Mouse (Mus musculus) frontal cortex, adult (tissue): Measurements from ENCODE around the gene Kif28.
"Not testable (repeated sequence)": the region's sequence is repeated elsewhere in the genome, so short reads cannot be mapped to it uniquely, and the experiment has no call there.

Experiments used
- ATAC-seq: cut with Nextera tagmentation; 2 replicates; pipeline ENCODE4 v1.9.2; 2017; ENCODE audit warnings: mild to moderate bottlenecking, moderate library complexity, mixed read lengths; ENCODE audit not compliant: low TSS enrichment

The Kif28 gene

DNA sequence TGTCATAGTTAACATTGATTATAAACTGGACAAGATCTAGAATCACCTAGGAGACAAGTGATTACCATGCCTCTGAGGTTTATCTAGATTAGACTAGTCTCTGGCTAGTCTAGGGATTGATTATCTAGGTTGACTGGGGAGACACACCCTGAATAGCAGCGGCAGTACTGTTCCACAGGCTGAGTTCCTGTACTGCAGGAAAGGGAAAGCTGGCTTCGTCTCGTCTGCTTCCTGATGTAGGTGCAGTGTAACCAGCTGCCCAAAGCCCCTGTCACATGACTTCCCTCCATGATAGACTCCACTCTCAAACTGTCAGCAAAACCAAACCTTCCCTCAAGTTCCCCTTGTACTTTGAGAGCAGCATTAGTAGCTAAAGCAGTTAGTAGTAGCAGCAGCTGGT, 40.9 kb downstream of the Kif28 start:
- ATAC-seq = no peak

DNA sequence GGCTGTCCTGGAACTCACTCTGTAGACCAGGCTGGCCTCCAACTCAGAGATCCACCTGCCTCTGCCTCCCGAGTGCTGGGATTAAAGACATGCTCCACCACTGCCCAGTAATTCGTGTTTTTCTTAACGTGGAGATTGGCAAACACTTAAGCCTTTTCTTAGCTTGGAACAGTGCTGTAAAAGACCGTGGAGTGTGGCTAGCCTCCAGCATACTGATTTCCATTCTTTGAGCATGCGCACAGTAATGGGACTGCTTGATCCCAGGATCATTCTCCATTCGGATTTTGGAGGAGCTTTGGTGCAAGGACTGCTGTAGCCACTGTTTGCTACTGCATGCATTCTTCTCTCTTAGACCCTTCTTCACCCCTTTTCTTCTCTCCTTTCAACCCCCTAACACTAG, 55.6 kb downstream of the Kif28 start:
- no peak for ATAC-seq

DNA sequence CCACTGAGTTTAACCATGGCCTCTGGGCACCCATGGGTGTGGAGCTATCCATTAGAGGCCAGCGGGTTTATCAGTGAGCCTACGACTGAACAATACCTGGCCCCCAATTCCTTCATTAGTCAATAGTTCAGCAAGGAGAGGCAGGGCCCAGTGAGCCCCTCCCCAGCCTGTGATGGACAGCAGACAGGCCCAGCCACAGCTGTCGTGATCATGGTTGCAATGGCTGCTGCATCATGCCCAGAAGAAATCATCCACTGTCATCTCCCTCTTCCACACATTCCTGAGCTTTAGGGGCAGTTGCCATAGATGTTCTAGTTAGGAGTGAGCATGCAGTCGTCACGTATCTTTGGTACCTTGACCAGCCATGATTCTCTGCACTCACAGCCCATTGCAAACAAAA, 56.2 kb downstream of the Kif28 start:
- no peak for ATAC-seq

DNA sequence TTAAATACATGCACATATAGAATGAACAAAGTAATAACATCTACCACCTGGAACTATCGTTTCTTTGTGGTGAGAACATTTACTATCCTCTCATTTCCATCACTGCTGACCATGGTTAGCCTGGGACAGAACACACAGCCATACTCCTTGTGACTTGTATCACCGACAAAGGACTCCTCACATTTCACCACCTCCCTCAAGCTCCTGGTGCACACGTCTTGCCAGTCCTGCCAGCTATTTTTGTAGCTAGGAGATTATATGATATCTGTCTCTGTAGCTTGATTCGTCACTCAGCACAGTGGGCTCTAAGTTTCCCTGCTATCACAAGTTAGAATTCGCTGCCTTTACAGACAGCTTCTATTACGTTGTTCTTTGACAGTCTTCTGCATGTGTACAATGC, 56.7 kb downstream of the Kif28 start:
- ATAC-seq = no peak

DNA sequence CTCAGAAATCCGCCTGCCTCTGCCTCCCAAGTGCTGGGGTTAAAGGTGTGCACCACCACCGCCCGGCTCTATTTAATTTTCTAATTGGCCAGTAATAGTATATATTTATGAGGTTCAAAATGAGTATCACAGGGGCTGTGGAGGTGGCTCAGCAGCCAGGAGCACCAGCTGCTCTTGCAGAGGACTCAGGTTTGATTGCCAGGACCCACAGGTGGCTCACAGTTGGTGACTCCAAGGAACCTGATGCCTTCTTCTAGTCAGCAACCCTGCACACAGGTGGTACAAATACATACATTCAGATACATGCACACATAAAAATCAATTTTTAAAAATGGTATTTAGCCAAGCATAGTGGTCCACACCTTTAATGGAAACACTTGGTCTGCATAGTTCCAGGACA, 57.1 kb downstream of the Kif28 start:
- no peak for ATAC-seq

DNA sequence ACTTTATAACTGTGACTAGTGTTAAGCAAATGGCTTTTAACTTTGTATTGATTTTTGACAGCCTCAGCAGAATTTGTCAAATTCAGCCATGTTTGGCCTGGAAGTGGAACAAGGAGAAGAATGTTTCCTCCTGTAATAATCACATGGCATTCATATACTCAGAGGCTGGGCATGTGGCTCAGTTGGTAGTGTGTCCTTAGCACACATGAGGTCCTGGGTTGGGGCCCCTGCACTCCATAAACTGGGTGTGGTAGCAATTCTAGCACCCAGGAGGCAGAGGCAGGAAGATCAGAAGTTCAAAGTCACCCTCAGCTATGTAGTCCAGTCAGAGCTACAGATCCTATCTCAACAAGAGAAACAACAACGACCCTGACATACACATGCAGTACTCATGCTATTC, 57.8 kb downstream of the Kif28 start:
- ATAC-seq = no peak

DNA sequence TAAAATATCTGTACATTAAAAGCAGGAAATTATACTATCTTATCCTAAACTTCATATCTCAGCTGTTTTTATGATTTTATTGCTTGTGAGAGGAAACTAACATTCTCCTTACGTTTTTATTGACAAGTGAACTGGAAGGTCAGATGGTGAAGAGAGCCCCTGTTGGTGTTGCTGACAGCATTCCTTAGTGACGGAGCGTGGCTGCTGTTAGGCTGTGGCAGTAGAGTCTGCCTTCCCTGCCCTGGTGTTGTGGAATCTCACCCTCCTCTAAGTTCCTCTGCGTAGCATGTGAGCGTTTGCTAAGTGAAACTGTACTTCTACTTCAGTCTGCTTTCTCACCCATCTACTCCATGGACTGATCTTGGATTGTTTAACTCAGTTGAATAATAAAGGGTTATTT, 58.3 kb downstream of the Kif28 start:
- no peak for ATAC-seq

DNA sequence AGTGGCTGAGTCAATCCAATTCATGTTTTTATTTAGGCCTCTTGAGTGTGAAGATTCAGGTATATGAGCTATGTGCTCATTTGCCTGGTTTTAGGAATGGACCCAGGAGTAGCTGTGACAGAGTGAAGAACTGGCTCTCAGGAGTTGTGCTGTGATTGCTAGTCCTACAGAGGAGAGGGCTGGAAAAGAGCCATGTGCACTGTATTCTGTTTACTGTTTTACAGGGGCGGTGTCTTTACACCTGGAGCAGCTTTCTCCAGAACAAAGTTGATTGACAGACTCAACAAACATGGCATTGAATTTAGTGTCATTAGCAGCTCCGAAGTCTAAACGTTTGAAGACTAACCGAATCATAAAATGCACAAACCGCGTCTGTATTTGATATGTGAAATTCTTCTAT, 58.7 kb downstream of the Kif28 start:
- ATAC-seq = no peak

DNA sequence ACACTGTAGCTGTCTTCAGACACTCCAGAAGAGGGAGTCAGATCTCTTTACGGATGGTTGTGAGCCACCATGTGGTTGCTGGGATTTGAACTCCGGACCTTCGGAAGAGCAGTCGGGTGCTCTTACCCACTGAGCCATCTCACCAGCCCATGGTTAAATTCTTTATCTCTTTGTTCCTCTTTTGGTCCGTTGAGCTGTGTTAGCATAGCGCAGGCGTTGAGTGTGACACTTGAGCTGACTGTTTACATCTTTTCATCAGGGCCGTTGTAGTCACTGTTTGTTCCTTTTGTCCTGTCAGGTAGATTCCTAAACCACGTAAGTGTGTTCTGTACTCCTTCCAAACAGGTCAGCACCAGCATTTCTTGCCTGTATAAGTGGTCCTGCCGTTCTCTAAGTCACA, 62.3 kb downstream of the Kif28 start:
- ATAC-seq = not testable (repeated sequence)

DNA sequence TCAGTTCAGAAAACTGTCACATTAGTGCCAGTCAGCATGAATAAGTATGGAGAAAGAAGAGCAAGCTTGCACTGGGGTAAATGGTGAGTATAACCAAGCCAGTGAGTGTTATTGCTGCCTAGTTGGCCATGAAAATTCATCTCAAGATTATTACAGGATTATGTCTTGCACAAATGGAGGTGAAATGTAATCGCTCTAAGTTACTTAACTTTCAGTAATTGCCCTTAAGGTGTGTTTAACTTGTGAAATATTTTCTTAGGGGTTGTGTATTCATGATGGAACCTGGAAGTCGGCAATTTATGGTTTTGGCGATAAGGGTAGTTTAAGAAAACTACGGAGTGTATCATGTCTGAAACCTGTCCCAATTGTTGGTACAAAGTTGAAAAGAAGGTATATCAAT, 65.7 kb downstream of the Kif28 start:
- ATAC-seq = no peak

DNA sequence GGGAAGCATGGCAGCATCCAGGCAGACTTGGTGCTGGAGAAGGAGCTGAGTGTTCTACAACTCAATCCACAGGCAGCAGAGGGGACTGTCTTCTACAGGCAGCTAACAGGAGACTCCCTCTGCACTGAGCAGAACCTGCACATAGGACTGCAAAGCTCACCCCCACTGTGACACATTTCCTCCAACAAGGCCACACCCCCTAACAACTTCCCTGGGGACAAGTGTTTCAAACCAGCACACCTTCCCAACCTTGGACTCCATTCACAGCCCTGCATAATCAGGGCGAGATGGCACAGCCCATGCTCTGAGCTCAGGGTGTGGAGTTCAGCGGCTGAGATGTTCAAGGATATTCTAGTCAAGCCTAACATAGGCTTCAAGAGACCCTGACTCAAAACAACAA, 68.0 kb downstream of the Kif28 start:
- ATAC-seq = no peak

DNA sequence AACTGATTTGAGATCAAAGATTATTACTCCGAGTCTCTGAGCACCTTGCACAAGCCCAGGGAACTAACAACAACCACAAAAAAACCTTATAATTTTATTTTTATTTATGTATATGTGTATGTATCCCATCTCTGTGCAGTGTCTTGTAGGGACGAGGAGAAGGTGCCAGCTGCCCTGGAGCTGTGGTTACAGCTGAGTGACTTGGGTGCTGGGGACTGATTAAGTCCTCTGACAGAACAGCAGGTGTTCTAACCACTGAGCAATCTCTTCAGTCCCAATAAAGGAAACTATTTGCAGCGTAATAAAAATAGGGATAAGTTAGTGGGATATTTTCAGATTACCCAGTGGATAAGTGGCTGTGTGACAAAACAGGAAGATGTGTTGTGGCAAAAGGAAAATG, 70.7 kb downstream of the Kif28 start:
- ATAC-seq = no peak

DNA sequence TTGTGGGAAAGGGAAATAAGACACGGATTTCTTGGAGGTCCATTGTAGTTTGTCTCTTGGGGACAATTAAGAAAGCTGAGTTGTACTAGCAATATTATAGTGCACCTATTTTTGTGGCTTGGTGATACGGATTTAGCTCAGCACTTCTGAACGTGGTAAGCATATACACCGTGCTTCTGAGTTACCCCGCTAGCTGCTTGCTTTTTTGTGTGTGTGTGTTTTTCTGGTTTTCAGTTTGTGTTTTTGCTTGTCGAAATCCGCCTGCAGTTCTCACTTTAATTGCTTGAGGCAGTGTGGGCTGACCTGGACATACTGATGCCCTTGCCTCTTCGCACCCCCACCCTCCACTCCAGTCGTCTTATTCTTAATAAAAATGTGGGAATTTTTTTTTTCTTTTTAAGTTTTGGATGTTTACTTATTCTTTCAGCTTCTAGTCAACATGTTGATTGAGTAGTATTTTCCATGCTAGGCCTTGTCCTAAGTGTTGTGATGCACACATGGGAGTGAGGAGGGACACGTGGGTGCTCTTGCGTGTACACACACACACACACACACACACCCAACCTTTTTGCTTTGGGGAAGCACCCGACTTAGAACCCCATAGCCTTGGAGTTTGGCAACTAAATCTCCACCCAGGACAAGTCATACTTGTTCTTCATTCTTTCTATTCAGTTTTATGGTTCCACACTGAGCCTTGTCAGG, 76.1 kb downstream of the Kif28 start:
- no peak for ATAC-seq

DNA sequence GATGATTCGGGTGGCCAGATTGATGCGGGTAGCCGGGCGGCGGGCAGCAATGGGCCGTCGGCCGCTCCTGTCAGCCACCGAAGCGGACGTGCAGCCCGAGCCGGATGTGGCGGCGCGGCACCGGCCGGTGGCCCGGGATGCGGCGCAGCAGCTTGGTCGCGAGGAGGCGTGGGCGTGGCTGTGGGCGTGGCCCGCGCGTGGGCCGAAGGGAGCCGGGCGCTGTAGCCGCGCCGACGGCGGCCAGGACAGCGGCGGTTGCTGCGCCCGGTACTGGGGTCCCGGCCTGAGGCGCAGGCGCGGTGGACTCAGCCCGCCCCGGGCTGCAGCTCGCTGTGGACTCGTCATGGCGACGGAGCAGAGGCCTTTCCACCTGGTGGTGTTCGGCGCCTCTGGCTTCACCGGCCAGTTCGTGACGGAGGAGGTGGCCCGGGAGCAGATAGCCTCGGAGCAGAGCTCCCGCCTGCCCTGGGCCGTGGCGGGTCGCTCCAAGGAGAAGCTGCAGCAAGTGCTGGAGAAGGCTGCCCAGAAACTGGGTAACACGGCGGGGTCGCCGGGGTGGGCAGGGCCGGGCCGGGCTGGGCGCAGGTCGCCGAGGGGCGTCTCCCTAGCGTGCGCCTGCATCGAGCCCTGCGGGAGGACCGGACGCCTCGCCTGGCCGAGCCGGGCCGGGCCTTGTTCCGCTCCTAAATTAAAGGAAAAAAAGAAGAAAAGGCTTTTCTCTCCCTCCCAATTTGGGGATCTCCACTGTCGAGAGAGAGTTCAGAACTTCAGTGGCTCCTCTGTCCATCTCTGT, 76.9 kb downstream of the Kif28 start, which contains the start of gene Sccpdh:
Sccpdh (plus strand) TSS at position 198 of the 793 bp plus-strand sequence.
- ATAC-seq = peak; percentile 83

DNA sequence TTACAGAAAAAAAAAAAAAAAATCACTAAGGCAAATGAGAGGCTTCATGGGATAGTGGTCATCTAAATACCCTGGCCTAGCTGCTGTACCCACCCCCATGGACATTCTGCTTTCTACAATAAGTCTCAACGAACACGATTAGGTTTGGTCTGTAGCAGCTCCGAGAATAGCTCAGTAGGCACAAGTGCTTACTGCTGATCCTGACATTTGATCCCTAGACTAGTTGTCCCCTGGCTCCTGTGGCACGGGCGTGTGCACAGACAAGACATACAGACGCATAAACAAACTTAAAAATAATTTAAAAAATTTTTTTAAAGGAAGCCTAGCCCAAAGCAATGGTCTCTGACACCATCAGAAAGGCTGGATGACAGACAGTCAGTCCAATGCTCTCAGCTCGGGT, 77.6 kb downstream of the Kif28 start:
- no peak for ATAC-seq

DNA sequence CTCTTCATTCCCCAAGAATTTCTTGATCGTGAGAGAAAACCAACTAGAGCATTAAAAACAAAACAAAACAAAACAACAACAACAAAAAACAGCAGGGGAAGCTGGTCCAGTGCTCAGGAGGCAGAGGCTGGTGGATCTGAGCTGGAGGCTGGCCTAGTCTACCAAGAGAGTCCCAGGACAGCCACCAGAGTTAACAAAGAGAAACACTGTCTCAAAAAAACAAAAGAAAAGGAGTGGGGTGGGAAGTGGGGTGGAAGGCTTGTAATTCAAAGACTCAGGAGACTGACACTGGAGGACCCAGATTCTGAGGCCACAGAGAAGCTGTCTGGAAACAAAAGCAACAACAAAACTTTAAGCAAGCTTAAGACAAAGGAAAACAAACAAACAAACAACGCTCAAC, 78.1 kb downstream of the Kif28 start:
- ATAC-seq = no peak

DNA sequence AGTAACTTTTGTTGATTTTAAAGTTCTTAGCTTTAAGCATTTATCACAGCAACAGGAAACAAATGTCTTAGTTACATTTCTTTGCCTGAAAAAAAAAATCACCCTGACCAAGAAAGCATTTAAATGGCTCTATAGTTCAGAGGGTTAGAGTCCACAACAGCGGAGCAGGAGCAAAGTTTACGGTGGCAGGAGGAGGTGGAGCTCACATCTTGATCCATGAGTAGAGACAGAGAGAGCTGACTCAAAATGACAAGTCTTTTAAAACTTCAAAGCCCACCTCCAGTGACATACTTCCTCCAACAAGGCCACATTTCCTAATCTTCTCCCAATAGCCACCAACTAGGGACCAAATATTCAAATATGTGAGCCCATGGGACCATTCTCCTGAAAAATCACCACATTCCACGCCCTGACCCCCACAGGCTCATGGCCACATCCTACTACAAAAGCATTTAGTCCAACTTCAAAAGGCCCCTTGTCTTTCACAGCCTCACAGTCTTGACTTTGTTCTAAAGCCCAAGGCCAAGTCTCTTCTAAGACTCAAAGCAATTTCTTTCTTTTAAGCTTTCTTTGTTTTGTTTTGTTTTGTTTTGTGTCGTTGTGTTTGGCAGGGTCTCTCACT, 80.7 kb downstream of the Kif28 start:
- ATAC-seq = no peak

DNA sequence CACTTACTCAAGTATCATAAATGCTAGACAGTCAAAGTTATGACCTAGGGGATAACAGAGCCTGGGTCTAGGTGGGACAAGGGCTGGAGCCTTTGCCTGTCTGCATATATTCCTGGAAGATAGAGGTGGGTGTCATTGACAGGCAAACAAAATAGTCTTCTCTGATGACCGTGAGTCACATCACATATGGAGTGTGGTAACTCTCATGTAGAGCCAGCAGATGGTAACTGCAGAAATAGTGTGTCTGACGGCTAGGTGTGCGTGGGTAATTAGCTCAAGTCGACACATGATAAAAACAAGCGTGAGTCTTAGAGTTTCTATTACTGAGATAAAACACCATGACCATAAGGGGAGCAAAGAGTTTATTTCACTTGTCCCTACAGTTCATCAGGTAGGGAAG, 82.0 kb downstream of the Kif28 start:
- peak; percentile 84 for ATAC-seq

DNA sequence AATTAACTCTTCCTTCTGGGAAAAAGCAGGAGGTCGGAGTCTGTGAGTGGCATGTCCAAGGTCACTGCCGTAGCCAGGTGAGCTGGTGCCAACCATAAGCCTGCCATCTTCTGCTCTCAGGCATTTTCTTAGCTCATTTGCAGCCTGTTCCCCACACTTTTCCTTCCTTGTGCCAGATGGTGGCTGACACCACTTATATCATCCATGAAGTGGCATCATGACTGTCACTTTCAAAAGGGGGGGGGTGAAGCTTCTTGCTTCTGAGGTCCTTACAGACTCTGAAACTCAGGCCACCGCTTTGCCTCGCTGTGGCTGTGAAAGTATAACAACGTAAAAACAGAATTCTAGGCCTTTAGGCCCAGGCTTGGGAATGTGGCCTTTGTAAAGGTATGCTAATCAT, 93.8 kb downstream of the Kif28 start:
- ATAC-seq = peak; percentile 44; the same call in 1 of the 2 replicates

DNA sequence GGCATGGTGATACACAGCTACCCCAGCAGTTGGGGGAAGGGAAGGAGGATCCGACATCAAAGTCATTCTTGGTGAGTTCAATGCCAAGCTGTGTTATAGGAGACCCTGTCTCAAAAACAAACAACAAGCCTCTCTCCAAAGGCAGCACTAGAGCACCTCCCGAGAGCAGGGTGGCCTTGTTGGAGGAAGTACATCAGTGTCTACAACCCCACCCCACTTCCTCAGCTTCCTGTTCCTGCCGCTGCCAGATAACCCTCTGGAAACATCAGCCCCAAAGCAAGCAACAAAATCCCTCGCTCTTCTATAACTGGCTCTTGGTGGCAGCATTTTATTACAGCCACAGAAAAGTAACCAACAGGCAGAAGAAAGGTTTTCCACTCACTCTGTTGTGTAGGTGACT, 94.8 kb downstream of the Kif28 start:
- no peak for ATAC-seq

DNA sequence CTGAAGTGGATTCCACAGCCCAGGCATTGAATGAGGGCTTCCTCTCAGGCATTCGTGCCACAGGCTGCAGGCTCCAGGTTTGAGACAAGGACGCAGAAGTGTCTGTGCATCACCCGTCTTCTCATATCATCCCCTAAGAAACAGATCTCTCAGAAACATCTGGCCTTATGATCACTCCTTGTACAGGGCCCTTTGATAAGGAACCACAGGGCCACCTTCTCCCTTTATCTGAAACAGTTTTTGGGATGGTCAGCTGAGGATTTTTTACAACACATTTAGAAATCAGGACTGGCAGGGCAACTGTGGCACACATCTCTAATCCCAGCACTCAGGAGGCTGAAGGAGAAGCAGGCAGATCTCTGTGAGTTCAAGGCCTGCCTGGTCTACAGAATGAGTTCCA, 95.7 kb downstream of the Kif28 start:
- ATAC-seq = no peak

DNA sequence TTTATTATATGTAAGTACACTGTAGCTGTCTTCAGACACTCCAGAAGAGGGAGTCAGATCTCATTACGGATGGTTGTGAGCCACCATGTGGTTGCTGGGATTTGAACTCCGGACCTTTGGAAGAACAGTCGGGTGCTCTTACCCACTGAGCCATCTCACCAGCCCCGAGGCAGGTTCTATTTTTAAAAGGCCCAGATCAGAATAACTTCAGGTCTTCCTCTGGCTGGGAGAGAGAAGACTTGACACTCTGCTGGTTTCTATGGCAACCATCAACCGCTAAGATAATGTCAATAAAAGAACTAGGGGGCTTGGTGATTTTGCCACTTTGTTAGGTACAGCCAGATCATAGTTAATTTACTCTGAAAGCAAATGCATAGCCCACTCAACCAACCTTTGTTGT, 96.4 kb downstream of the Kif28 start:
- not testable (repeated sequence) for ATAC-seq

DNA sequence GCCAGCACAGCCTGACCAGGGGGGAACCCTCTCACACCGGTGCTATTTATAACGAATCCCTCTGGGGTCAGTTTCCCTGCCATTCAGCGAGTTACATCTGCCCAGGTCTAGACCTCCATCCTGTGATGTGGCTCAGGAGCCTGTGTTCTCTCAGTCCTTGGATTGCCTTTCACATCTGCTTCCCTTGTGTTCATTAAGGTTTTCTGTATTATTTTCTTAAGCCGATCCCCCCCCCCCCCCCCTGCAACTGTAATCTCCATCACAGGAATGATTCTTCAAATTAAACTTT, 99.1 kb downstream of the Kif28 start:
- no peak; the same call in 1 of the 2 replicates for ATAC-seq
